Mouse (Mus musculus) regulatory T cell (primary cell): ENCODE measurements at regions not wholly inside any gene's neighbourhood (a gene's known extent, or its start where the extent isn't known, plus 50 kb on each side); places are given as distances from the start of the nearest gene placed in this dataset.
"Not testable (repeated sequence)": the region's sequence is repeated elsewhere in the genome, so short reads cannot be mapped to it uniquely, and the experiment has no call there.

ENCODE experiments used
- in situ Hi-C: fragments of 300-600 bp; cut with MboI, MseI; formaldehyde crosslinking; loops from one replicate; pipeline ENCODE4 v1.15.1; 2025; ENCODE audit warnings: high pct_unique_total_duplicates

DNA sequence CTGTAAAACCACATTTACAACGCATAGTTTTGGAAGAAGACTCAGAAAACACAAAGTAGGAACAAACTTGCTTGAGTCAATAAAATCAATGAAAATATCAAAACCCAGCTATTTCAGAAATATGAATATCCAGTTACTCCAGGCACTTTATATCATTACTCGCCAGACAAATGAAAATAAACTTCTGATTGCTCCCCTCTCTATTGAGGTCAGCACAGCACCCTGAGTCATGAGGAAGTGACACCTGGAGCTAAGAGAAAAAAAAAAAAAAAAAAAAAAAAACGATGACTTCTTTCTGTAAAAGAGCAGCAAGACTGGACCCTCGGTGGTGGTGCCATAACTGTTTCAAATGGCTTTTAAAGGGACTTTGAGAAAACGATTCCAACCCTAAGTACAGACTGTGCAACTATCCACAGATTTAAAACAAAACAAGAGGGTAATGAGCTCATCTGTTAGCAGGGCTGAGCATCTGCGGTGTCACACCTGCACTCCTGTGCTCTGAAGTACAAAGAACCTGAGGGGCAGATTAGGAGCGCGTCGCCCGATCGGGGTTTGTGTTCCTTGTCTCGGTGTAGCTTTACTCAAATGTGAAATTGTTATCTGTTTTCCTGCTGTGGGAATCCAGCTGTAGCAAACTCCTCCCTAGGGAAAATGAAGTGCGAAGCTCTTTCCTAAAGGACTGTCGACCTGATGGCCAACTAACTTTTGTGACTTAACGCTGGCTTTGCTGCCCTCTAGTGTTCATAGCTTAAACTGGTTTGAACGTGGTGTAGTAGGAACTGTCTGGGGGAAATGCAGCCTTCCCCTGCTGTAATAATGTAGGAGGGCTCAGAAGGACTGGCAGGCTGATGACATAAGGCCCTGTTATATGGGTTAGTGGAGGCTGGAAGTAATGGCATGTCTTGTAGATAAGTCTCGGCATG lies 449.9 kb downstream of the Dad1 start:
- in situ Hi-C loops: no loop called here

DNA sequence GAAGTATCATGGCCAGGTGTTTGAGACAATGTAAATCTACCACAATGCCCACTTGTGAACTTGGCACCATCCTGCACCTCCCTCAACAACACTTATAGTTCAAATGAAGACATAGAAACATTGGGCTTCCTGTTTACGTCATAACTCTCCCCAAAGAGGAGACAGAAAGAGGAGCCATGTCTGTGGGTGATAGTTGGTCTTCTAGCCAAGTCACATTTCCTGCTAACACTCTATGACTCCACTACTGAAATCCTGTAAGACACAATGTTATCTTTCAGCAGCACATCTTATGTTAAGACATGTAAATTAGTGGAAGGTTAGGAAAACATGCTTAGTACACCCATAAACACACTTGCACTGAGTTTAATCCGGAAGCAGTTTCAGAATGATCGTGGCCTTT lies 451.4 kb downstream of the Dad1 start:
- in situ Hi-C loops: no loop called here

DNA sequence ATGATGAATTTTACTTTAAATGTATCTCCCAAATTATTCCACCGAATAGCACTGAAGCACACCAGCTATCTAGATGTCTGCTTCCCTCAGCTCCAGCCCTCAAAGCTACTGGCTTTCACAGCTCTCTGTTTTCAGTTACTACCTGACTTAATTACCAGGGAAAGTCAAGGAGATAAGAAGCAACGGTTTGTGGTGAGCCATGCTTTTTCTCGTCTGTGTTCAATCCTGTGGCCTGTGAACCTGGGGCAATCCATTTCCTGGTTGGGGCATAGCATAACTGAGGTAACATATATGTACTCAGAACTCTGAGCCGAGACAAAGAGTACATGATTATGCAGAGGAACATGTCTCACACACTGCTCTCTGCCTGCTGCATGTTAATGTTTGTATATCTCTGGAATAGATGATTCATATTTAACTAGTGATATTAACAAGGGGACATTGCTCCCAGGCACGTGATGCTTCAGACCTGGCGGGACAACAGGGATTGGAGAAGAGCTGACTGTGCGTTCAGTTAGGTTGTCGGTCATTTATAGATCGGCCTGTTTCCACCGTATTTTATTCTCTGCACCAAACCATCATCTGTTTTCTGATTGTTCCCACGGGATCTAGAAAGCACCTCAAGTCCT lies 453.3 kb downstream of the Dad1 start:
- in situ Hi-C loops: no loop called here

DNA sequence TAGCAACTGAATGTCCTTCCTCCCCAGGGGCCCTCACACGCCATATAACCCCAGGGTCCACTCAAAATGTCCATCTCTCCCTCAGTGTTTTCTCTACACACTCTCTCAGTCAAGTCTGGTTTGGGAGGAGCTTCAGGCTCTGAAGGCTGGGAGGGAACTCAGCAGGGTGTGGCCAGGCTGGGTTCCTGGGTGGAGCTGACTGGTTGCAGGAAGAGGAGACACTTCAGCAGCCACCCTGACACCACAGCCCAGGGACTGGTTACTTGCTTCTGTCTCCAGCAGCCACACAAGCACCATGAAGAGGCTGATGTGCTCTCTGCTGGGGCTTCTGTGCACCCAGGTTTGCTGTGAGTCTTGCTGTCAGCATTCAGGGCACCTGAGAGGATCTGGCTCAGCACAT lies 458.7 kb downstream of the Dad1 start:
- in situ Hi-C loops: not testable (repeated sequence)

DNA sequence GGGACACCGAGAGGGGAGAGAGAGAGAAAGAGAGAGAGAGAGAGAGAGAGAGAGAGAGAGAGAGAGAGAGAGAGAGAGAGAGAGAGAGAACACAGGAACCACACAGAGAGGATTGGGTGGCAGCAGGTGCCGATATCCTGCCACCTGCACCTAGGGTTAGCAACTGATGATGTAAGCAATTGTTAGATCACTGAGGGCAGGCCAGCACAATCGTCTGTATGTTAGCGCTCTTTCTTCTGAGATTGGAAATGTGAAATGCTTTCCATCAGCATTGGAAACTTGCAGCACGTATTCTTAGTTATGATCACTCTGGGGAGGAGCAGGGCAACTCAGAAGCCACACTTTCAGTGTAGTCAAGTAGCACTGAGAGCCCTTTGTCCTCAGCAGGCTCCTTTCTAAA lies 459.4 kb downstream of the Dad1 start:
- in situ Hi-C loops: no loop called here

DNA sequence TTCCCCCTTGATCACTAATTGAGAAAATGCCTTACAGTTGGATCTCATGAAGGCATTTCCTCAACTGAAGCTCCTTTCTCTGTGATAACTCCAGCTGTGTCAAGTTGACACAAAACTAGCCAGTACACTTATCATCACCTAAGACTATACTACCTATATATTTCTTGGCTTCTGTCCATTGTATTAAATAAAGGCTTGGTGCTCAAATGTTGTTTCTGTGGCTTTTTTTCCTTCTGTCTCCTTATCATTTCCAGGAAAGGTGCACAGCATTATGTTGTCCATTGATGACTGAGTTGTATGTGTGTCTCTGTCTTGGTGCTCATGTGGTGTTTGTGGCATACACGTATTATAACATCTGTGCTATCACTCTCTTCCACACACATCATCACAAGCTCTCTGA lies 461.5 kb downstream of the Dad1 start:
- in situ Hi-C loops: not testable (repeated sequence)

DNA sequence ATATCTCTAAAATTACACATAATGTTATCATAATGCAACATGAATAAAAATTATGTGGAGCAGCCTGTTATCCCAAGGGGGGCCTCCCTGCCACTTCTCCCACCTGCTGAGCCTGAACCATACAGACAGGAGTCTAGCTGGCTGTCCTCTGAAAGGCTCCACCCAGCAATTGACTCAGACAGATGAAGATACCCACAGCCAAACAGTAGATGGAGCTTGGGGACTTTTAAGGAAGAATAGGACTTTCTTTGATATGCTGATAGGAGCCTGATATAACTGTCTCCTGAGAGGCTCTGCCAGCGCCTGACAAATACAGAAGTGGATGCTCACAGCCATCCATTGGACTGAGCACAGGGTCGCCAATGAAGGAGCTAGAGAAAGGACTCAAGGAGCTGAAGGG lies 468.4 kb downstream of the Dad1 start:
- in situ Hi-C loops: not testable (repeated sequence)

DNA sequence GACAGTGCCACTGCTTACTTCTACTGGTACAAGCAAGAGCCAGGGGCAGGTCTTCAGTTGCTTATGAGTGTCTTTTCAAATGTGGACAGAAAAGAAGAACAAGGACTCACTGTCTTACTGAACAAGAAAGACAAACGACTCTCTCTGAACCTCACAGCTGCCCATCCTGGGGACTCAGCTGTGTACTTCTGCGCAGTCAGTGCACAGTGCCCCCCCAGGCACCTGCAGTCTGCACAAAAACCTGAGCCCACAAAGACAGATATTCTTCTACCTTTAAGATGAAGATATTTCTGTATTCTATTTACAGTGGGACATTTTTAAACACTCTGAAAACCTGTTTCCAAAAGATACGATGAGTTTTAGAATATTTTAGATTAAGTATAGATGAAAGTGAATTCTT lies 476.5 kb downstream of the Dad1 start:
- in situ Hi-C loops: no loop called here

DNA sequence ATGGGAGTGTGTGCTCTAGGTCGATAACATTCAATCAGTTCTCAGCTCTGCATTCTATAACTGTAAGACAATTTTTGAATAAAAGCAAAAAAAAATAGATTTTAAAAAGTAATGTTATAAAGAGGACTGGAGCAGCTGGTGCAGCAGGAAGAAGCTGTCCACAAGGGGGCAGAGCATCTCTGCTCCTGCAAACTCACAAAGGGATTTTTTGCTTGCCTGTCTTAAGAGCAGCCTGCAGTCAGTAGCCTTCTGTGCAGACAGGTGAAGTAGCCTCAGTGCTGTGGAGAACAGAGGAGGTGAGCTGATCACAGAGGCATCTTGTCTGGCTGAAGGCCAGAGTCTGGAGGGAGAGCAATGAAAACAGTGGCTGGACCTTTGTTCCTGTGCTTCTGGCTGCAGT lies 477.2 kb downstream of the Dad1 start:
- in situ Hi-C loops: not testable (repeated sequence)

DNA sequence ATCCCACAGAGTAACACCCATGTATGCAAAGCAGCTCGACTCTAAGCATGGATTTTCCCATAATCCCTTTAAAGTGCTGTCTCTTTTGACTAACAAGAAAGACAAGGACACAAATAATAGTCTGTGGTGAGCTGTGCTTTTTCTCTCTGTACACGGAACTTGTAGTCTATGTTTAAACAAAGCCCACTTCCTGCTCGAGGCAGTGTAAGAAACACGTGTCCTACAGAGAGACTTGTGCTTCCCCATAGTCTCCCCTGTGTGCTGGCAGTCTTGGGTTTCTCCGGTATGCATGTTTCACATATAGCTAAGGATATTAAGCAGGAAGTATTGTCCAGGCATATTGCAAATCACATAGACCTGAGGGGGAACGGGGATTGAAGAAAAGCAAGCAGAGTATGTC lies 487.4 kb downstream of the Dad1 start:
- in situ Hi-C loops: loop anchor here (10.0 kb wide), 1 partner anchor 392 kb away; no protein-coding TSS in a partner anchor

DNA sequence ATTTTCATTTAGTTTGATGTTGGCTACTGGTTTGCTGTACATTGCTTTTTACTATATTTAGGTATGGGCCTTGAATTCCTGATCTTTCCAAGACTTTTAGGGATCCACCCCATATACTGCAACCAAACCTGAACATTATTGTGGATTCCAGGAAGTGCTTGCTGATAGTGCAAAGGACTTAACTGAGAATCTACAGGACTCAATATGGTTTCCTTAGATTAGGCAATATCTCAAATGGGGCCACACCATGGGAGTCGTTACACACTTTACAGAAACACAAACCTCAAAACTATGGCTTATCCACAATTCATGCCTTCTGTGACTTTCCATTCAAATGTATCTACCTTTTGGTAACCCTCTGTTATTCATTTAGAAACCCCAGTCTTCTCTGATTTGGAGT lies 488.0 kb downstream of the Dad1 start:
- in situ Hi-C loops: loop anchor here (10.0 kb wide), 1 partner anchor 391 kb away; no protein-coding TSS in a partner anchor

DNA sequence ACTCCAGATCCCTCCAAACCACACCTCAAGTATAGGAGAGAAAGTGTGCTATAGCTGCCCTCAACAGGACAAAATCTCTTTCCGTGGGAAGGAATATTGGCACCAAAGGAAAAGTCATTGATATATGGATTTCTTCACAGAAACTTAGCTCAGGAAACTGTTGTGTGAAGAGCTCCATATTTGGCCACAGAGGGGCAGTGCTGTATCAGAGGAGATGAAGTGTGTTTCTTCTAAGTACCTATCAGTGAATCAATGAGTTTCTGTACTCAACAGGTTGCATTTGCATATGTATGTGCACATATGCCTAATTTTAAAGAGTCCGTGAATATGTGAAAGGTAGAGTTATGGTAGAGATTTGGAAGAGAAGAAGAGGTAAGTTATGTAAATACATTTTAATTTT lies 493.3 kb downstream of the Dad1 start:
- in situ Hi-C loops: loop anchor here (10.0 kb wide), 1 partner anchor 386 kb away; no protein-coding TSS in a partner anchor

DNA sequence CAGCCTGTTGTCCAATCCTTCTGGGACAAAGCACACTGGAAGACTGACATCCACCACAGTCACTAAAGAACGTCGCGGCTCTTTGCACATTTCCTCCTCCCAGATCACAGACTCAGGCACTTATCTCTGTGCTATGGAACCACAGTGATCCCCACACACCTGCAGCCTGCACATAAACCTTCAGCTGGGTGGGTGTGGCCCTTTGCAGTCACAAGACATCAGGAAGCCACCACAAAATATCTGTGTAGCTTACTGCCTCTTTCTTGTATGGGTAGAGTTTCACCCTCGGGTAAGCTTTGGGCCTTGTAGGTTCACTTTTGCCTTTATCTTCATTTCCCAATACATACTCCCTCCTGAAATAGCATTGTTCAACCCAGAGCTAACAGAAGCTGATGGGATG lies 496.1 kb downstream of the Dad1 start:
- in situ Hi-C loops: loop anchor here (5.0 kb wide), 1 partner anchor 685 kb away; no protein-coding TSS in a partner anchor

DNA sequence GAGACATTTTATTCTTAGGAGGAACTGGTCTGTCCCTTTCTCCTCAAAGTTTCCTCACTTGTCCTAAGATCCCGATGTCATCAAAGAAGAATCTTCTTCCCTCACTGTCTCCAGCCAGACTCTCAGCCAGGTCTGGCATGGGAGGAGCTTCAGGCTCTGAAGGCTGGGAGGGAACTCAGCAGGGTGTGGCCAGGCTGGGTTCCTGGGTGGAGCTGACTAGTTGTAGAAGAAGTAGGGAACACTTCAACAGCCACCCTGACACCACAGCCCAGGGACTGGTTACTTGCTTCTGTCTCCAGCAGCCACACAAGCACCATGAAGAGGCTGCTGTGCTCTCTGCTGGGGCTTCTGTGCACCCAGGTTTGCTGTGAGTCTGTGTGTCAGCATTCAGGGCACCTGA lies 496.8 kb downstream of the Dad1 start:
- in situ Hi-C loops: loop anchor here (5.0 kb wide), 1 partner anchor 685 kb away; no protein-coding TSS in a partner anchor

DNA sequence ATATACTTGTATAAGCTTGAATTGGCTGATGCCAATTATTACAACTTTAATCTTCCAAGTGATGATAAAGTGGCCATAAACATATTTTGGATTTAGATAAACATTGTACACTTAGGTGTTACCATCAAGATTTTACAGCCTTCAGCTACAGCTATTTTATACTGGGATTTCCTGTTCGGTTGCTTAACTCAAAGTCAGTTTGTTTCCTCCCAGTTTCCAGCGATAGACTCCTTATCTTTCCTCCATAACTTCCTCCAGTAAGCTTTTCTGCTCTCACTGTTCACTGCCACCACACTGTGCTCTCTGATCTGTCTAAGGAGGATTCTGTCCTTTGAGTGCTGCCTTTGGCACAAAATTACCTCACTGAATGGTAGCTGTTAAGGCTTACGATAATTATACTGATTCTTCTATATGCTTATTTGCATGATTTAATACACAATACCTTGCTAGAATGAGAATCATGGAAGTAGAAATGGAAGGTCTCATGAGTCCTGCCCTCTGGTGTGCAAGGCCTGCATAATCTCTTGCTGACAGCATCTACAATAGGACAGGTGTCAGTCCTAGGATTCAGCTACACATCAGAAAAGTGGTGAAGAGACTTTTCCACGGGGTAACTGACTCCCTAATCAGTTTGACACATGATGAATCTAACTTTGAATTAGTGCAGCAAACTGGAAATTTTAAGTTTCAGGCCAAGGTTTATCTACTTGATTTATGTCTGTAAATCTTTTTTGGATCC lies 503.0 kb downstream of the Dad1 start:
- in situ Hi-C loops: no loop called here

DNA sequence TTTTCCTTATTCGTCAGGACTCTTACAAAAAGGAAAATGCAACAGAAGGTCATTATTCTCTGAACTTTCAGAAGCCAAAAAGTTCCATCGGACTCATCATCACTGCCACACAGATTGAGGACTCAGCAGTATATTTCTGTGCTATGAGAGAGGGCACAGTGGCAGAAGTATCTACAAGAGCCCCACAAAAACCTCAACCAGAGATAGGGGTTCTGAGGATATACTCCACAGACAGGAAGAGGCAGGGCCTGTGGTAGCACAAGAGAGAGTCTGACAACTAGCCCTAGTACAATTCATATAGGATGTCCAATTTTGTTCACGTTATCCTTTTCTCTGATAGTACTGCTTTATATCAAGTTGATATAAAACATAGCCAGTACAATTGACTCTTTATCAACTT lies 510.4 kb downstream of the Dad1 start:
- in situ Hi-C loops: not testable (repeated sequence)

DNA sequence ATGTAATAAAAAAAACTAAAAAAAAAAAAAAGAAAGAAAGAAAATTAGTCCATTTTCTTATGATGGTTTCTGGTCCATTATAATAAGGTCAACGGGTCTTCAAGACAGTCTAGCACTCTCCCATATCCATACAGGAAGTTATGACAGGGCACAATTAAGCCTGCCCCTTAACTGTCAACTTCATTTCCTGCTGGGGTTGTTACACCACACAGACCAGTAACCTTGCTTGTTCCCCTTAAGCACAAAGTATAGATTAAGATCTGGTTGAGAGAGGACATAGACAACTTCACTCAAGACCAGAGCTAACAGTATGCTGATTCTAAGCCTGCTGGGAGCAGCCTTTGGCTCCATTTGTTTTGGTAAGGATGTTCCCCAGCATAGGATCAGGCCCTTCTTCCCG lies 511.0 kb downstream of the Dad1 start:
- in situ Hi-C loops: not testable (repeated sequence)

DNA sequence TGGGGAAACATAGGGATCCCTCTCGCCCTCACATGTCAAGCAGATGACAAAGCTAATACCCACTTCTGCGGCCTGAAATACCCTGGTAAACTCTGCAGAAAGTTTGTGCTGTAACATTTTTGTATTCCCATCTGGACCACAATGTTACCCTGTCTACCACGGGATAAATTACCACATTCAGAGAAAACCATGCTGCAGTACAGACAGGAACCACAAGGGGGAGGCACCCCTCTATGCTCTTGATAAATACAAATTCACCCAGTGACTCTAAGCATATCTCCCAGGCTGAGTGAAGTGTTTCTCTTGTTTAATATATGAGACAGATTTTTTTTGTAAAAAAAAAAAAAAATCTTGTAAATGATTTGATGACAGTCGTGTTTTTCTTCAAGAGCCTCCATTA lies 512.7 kb downstream of the Dad1 start:
- in situ Hi-C loops: not testable (repeated sequence)

DNA sequence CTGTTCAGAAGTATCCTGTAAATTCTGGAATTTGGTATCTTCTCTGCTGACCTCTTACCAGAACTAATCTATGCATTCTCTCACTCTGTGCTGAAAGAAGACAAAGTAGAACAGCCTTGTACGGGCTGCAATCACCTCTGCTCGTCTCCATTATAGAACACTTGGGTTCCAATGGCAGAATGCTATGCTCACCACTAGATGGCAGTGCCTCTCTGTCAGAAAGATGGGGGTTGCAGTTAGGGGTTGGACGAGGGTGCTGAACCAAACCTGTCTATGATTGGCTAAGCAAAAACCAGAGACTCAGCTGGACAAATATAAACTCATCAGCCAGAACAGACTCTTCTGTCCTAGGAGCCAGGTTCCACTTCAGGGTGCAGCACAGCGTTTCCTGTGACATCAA lies 515.9 kb downstream of the Dad1 start:
- in situ Hi-C loops: not testable (repeated sequence)

DNA sequence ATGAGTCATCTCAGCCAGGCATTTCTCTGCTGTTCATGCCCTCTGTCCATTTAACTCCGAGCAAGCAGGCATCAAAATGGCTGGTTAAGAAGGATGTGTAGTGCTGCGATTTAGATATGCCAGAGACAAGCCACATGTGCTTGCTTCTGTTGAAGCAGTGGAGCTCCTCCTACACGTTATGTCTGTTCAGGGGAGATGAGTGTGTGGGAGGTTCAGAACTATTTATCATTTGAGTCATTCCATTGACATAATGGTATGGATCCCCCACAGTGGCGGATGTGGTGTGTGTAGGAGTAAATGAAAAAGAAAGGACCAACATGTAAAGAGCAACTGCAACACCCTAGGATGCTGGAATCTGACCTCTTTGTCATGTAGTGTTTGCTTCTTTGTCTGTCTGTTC lies 517.6 kb downstream of the Dad1 start:
- in situ Hi-C loops: not testable (repeated sequence)

DNA sequence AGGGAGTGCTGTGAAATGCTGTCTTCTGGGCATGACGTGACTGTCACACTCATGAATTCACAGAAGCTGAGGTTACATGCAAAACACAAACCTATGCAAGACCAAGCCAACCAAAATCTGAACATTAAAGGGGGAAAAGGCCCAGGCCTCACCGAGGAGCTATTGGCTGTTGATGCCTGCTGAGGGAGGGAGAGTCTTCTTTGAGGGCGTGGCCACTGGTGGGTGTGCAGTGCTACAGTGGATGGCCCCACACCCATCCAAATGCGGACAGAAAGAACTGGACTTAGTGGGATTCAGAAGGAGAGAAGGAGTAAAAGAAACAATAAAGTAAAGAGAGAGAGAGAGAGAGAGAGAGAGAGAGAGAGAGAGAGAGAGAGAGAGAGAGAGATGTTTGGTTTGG lies 522.3 kb downstream of the Dad1 start:
- in situ Hi-C loops: loop anchor here (5.0 kb wide), 1 partner anchor 694 kb away; no protein-coding TSS in a partner anchor

DNA sequence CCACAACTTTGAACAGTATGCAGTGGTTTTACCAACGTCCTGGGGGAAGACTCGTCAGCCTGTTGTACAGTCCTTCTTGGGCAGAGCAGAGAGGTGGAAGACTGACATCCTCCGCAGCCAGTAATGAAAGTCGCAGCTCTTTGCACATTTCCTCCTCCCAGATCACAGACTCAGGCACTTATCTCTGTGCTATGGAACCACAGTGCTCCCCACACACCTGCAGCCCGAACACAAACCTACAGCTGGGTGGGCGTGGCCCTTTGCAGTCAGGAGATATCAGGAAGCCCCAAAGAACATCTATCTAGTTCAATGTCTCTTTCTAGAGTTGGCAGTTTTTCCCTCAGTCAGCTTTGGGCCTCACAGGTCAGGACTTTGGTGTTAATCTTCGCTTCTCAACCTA lies 524.0 kb downstream of the Dad1 start:
- in situ Hi-C loops: loop anchor here (5.0 kb wide), 1 partner anchor 693 kb away; no protein-coding TSS in a partner anchor
